Mouse (Mus musculus): ENCODE measurements around the gene Casz1. TPM values are rescaled to one million over a fixed set of nuclear protein-coding genes. Genes with fewer than 3 reads are reported as not detected.

Casz1 gene
- polyA plus RNA-seq, 2 experiments, result 5.5 to 7.4 TPM

DNA sequence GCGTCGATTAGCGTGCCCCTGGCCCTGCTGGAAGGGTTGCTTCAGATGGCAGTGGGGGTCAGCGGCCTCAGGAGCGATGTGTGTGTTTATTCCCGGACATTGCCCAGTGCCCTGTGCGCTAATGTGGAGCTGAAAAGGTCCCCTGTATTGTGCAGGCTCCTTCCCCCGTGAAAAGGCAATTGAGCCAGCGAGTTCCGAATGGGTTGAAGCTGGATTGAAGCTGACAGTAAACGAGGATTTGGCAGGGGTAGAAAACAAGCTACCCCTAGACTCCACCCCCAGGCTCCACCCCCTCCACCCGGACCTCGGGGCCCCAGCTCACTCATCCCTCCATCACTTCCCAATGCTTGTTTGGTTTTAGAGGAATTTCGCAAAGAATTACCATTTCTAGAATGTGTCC, 12.3 kb downstream of the Casz1 start:
- Histone ChIP-seq H3K27ac (replicated peaks; ENCODE audit: low read depth, low read length) (no peak overlapping the region), H3K27me3 (ENCODE audit: control insufficient read depth, insufficient read depth, low read length) (peaks cover 7% of the 10 kb centered on the region; the same call in 1 of the 2 replicates), H3K36me3 (ENCODE audit: control insufficient read depth, insufficient read depth, low read length) (no peaks in the 10 kb centered on the region), H3K4me2 (replicated peaks; ENCODE audit: low read depth, low read length, severe bottlenecking) (0 out of 2 replicates have a peak overlapping the region, but pooled peaks have one; percentile 14), H3K9ac (ENCODE audit: low read depth, low read length, severe bottlenecking) (no peak overlapping the region), H3K9me3 (ENCODE audit: control insufficient read depth, low read length) (no peaks in the 10 kb centered on the region), H3K4me3 (replicated peaks; ENCODE audit: low read length) (no peak overlapping the region), H3K4me1 (ENCODE audit: control insufficient read depth, insufficient read depth, low read length) (no peaks in the 10 kb centered on the region)
- no peak for TF ChIP-seq POLR2A (IDR thresholded peaks at IDR 0.05; ENCODE audit: borderline replicate concordance, extremely low read depth, insufficient read depth, insufficient read length)
- no peak for ATAC-seq (ENCODE audit: low FRiP score, low read depth)
- WGBS, result 16% methylated on average over 14 of the region's 14 CpGs
- DNase-seq (ENCODE audit: low spot score), result no peak

DNA sequence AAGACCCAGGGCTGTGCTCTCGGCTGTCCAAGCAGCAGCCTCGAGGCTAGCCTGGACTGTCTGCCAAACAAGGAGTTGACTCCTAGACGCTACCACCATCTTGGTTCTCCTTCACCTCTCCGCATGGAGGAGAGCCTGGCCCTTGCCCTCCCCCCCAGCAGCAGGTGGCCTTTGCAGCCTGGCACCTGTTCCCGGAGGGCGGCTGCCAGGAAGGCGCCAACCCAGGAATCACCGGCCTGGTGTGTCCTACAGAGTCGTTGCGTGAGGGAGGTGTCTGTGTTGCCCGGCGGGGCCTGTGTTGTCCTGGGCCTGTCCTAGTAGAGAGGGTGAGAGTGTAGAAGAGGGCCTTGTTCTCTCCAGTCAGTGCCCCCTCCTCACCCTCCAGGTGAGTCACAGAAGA, 13.9 kb downstream of the Casz1 start:
- Histone ChIP-seq H3K4me2 (replicated peaks; ENCODE audit: low read depth, low read length, severe bottlenecking) (no peak overlapping the region), H3K36me3 (ENCODE audit: control insufficient read depth, insufficient read depth, low read length) (no peaks in the 10 kb centered on the region), H3K27me3 (ENCODE audit: control insufficient read depth, insufficient read depth, low read length) (no peaks in the 10 kb centered on the region; the same call in 1 of the 2 replicates), H3K4me1 (ENCODE audit: control insufficient read depth, insufficient read depth, low read length) (no peaks in the 10 kb centered on the region), H3K4me3 (replicated peaks; ENCODE audit: low read length) (no peak overlapping the region), H3K27ac (replicated peaks; ENCODE audit: low read depth, low read length) (no peak overlapping the region), H3K9me3 (ENCODE audit: control insufficient read depth, low read length) (no peaks in the 10 kb centered on the region), H3K9ac (ENCODE audit: low read depth, low read length, severe bottlenecking) (no peak overlapping the region)
- 93% methylated on average over 12 of the region's 12 CpGs for WGBS
- no peak for DNase-seq (ENCODE audit: low spot score)
- TF ChIP-seq POLR2A (IDR thresholded peaks at IDR 0.05; ENCODE audit: borderline replicate concordance, extremely low read depth, insufficient read depth, insufficient read length), result no peak
- no peak for ATAC-seq (ENCODE audit: low FRiP score, low read depth)

DNA sequence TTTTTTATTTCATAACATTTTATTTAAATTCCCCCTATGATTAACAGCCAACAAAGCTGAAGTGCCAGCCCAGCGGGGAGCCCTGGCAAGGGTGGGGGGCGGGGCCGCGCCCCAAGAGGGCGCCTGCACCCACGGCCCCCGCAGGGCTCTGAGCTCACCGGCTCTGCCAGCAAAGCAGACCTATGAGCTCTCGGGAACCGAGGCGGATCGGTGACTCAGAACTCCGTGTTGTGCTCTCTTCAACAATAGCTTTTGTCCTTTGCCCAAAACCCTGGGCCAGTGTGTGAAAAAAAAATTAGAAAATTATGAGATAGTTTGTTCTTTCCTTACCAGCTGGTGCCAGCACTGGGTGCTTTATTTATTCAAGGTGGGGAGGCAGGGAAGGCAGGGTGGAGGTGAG, 15.9 kb downstream of the Casz1 start:
- Histone ChIP-seq H3K4me1 (ENCODE audit: control insufficient read depth, insufficient read depth, low read length) (no peaks in the 10 kb centered on the region), H3K27me3 (ENCODE audit: control insufficient read depth, insufficient read depth, low read length) (no peaks in the 10 kb centered on the region; the same call in 1 of the 2 replicates), H3K9ac (ENCODE audit: low read depth, low read length, severe bottlenecking) (no peak overlapping the region), H3K9me3 (ENCODE audit: control insufficient read depth, low read length) (no peaks in the 10 kb centered on the region), H3K4me3 (replicated peaks; ENCODE audit: low read length) (no peak overlapping the region), H3K27ac (replicated peaks; ENCODE audit: low read depth, low read length) (no peak overlapping the region), H3K36me3 (ENCODE audit: control insufficient read depth, insufficient read depth, low read length) (no peaks in the 10 kb centered on the region), H3K4me2 (replicated peaks; ENCODE audit: low read depth, low read length, severe bottlenecking) (no peak overlapping the region)
- 68% methylated on average over 13 of the region's 13 CpGs for WGBS
- DNase-seq (ENCODE audit: low spot score), result no peak
- no peak for TF ChIP-seq POLR2A (IDR thresholded peaks at IDR 0.05; ENCODE audit: borderline replicate concordance, extremely low read depth, insufficient read depth, insufficient read length)
- ATAC-seq (ENCODE audit: low FRiP score, low read depth), result no peak

DNA sequence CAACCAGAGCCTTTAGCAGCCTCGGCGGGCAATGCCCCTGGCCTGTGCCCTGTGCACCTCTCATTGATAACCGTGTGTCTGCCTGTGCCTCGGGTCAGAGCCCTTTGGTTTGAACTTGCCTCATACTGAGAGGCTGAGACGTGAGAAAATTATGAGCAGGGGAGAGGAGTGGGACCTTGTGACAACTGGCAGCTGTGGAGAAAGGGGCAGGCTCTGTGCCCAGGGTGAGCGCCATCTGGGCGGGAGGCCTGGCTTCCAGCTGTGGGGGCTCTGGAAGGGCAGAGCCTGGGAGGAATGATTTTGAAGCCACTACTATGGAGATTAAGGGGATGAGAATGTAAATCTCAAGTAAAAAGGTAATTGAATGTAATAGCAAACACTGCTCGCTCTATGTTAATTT, 19.1 kb downstream of the Casz1 start:
- no peaks in the 10 kb centered on the region for H3K27me3 ChIP-seq (ENCODE audit: control insufficient read depth, insufficient read depth, low read length)
- H3K36me3 ChIP-seq (ENCODE audit: control insufficient read depth, insufficient read depth, low read length), result no peaks in the 10 kb centered on the region
- no peaks in the 10 kb centered on the region for H3K9me3 ChIP-seq (ENCODE audit: control insufficient read depth, low read length)
- DNase-seq (ENCODE audit: low spot score) (no peak), ATAC-seq (ENCODE audit: low FRiP score, low read depth) (no peak)
- H3K4me1 ChIP-seq (ENCODE audit: control insufficient read depth, insufficient read depth, low read length), result 0 out of 2 replicates have a peak, but pooled peaks cover 2% of the 10 kb centered on the region
- H3K4me3 ChIP-seq (replicated peaks; ENCODE audit: low read length), result no peak overlapping the region
- no peak overlapping the region for H3K27ac ChIP-seq (replicated peaks; ENCODE audit: low read depth, low read length)
- H3K4me2 ChIP-seq (replicated peaks; ENCODE audit: low read depth, low read length, severe bottlenecking), result no peak overlapping the region
- 72% methylated on average over 8 of the region's 8 CpGs for WGBS
- no peak for TF ChIP-seq POLR2A (IDR thresholded peaks at IDR 0.05; ENCODE audit: borderline replicate concordance, extremely low read depth, insufficient read depth, insufficient read length)
- no peak overlapping the region for H3K9ac ChIP-seq (ENCODE audit: low read depth, low read length, severe bottlenecking)

DNA sequence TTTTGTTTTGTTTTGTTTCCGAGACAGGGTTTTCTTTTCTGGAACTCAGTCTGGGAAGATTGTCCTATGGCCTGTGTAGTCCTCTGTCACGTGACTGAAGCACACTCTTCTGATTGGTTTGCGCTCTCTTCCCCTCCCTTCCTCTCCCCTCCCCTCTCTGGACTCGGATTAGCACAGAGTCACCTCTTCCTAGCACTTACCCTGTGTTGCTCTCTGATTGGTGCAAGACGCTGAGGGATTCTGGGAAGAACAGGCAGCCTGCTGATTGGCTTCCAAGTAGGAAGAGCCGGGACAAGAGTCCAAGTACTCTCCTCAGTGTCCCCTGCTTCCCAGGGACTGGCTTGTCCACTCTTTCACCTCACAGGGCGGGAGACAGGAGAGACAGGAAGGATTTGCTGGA, 26.1 kb downstream of the Casz1 start:
- H3K36me3 ChIP-seq (ENCODE audit: control insufficient read depth, insufficient read depth, low read length), result no peaks in the 10 kb centered on the region
- H3K27ac ChIP-seq (replicated peaks; ENCODE audit: low read depth, low read length), result no peak overlapping the region
- no peaks in the 10 kb centered on the region for H3K9me3 ChIP-seq (ENCODE audit: control insufficient read depth, low read length)
- no peaks in the 10 kb centered on the region for H3K27me3 ChIP-seq (ENCODE audit: control insufficient read depth, insufficient read depth, low read length)
- 54% methylated on average over 7 of the region's 7 CpGs for WGBS
- DNase-seq (ENCODE audit: low spot score), result no peak
- no peak overlapping the region for H3K4me2 ChIP-seq (replicated peaks; ENCODE audit: low read depth, low read length, severe bottlenecking)
- H3K9ac ChIP-seq (ENCODE audit: low read depth, low read length, severe bottlenecking), result no peak overlapping the region
- H3K4me3 ChIP-seq (replicated peaks; ENCODE audit: low read length), result no peak overlapping the region
- TF ChIP-seq POLR2A (IDR thresholded peaks at IDR 0.05; ENCODE audit: borderline replicate concordance, extremely low read depth, insufficient read depth, insufficient read length), result no peak
- ATAC-seq (ENCODE audit: low FRiP score, low read depth), result no peak
- peaks cover 7% of the 10 kb centered on the region; the same call in 1 of the 2 replicates for H3K4me1 ChIP-seq (ENCODE audit: control insufficient read depth, insufficient read depth, low read length)

Data from limb, embryonic 14.5 days (tissue).